Mouse (Mus musculus): Measurements from ENCODE around the gene Bloc1s3. TPM values are rescaled to one million over a fixed set of nuclear protein-coding genes. Genes with fewer than 3 reads are reported as not detected.
"Not testable (repeated sequence)": the region's sequence is repeated elsewhere in the genome, so short reads cannot be mapped to it uniquely, and the experiment has no call there.

The Bloc1s3 gene
- polyA plus RNA-seq, 1 experiment from 2014 or later: 1.4 TPM

DNA sequence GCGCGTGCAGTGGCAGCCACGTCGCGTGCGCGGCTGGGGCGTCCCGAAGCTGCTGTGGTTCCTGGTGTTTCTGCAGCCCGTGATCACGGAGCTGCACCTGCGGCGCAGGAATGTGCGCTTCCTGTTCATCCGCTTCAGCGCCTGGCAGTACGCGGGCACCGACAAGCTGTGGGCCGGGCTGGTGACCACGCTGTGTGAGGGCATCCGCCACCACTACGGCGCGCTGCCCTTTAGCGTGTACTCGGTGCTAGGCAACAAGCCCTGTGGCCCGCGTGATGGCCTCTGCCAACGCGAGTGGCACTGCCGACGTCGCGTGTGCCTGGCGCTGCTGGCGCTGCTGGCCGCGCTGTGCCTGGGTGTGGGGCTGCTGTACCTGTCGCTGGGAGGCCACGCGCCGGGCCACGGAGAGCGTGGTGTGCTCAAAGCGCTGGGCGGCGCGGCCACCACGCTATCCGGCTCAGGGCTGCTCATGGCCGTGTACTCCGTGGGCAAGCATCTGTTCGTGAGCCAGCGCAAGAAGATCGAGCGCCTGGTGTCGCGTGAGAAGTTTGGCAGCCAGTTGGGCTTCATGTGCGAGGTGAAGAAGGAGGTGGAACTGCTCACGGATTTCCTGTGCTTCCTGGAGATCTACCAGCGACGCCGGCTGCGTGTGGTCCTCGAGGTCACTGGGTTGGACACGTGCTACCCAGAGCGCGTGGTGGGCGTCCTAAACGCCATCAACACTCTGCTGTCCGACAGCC is 15.0 kb upstream of the Bloc1s3 start:
- Histone ChIP-seq H3K9ac (ENCODE audit: low read depth, low read length) (0 out of 2 replicates have a peak overlapping the region, but pooled peaks have one; percentile 37), H3K36me3 (ENCODE audit: control insufficient read depth, insufficient read depth, low read length) (no peaks in the 10 kb centered on the region), H3K4me3 (ENCODE audit: low read length) (peak overlapping the region; percentile 46), H3K27ac (ENCODE audit: low read length) (no peak overlapping the region), H3K27me3 (replicated peaks; ENCODE audit: control insufficient read depth, insufficient read depth, low read length) (peaks cover 71% of the 10 kb centered on the region), H3K4me1 (ENCODE audit: control insufficient read depth, insufficient read depth, low read length) (peaks cover 21% of the 10 kb centered on the region), H3K9me3 (ENCODE audit: control insufficient read depth, low read length) (no peaks in the 10 kb centered on the region), H3K4me2 (ENCODE audit: low read depth, low read length) (peak overlapping the region; percentile 77)
- 0 out of 2 replicates have a peak, but pooled peaks have one; percentile 3 for ATAC-seq
- 8% methylated on average over 71 of the region's 72 CpGs for WGBS

GRCm38 (mm10) chr7:19520032-19520431 is 11.9 kb upstream of the Bloc1s3 start:
- peak overlapping the region; percentile 33 for H3K4me3 ChIP-seq (ENCODE audit: low read length)
- WGBS: 9% methylated on average over 23 of the region's 23 CpGs

GRCm38 (mm10) chr7:19517652-19518365 is 9.6 kb upstream of the Bloc1s3 start, which contains the start of gene Nkpd1:
Gene Nkpd1 (plus strand): TSS chr7:19517838.
- Histone ChIP-seq H3K36me3 (ENCODE audit: control insufficient read depth, insufficient read depth, low read length) (no peaks in the 10 kb centered on the region), H3K4me3 (ENCODE audit: low read length) (peak within 1 kb of the TSS; percentile 7; the same call in 1 of the 2 replicates), H3K27ac (ENCODE audit: low read length) (no peak within 1 kb of the TSS), H3K27me3 (replicated peaks; ENCODE audit: control insufficient read depth, insufficient read depth, low read length) (peaks cover 44% of the 10 kb centered on the region), H3K4me1 (ENCODE audit: control insufficient read depth, insufficient read depth, low read length) (peaks cover 12% of the 10 kb centered on the region), H3K4me2 (ENCODE audit: low read depth, low read length) (peak within 1 kb of the TSS; percentile 42), H3K9me3 (ENCODE audit: control insufficient read depth, low read length) (no peaks in the 10 kb centered on the region), H3K9ac (ENCODE audit: low read depth, low read length) (peak within 1 kb of the TSS; percentile 55)
- ATAC-seq: peak; percentile 52
- 4% methylated on average over 22 of the region's 29 CpGs for WGBS

More at GRCm38 (mm10) chr7:19520032-19520431, 11.9 kb upstream of the Bloc1s3 start:
- Histone ChIP-seq H3K9ac (ENCODE audit: low read depth, low read length) (peak overlapping the region; percentile 43), H3K4me1 (ENCODE audit: control insufficient read depth, insufficient read depth, low read length) (peaks cover 30% of the 10 kb centered on the region), H3K4me2 (ENCODE audit: low read depth, low read length) (peak overlapping the region; percentile 33), H3K27ac (ENCODE audit: low read length) (no peak overlapping the region), H3K36me3 (ENCODE audit: control insufficient read depth, insufficient read depth, low read length) (no peaks in the 10 kb centered on the region), H3K9me3 (ENCODE audit: control insufficient read depth, low read length) (no peaks in the 10 kb centered on the region), H3K27me3 (replicated peaks; ENCODE audit: control insufficient read depth, insufficient read depth, low read length) (peaks cover 66% of the 10 kb centered on the region)
- ATAC-seq: no peak

DNA sequence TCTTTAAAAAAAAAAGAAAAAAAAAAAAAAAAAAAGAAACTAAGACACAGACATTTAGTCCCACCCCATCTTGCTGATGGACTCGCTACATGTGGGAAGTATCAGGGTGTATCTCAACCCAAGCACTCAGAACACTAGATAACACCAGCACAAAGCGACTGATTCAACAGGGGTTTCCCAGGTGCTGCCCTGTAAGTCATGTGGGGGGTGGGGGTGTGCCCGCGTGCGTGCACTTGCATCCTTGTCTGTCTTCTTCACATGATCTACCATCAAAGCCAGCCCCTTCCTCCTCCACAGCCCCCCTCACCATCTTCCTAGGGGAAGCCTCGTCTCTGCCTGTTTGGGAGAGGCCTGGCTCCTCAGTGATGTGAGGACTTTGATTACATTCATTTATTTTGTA is 4.2 kb upstream of the Bloc1s3 start:
- H3K27me3 ChIP-seq (replicated peaks; ENCODE audit: control insufficient read depth, insufficient read depth, low read length): no peaks in the 10 kb centered on the region

DNA sequence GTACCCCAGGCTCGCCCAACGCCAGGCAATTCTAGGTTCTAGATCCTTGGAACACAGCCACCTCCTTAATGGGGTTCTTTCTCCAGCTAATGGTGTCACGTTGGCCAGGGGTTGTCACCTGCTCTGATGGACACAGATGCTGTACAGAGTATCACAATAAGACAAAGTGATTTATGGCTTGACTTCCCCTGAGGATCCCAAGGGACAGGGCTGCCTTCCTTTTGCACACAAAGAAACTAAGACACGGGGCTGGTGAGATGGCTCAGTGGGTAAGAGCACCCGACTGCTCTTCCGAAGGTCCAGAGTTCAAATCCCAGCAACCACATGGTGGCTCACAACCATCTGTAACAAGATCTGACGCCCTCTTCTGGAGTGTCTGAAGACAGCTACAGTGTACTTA is 3.8 kb upstream of the Bloc1s3 start:
- not testable (repeated sequence) for H3K27me3 ChIP-seq (replicated peaks; ENCODE audit: control insufficient read depth, insufficient read depth, low read length); H3K9me3 ChIP-seq (ENCODE audit: control insufficient read depth, low read length); H3K27ac ChIP-seq (ENCODE audit: low read length); H3K4me2 ChIP-seq (ENCODE audit: low read depth, low read length); ATAC-seq; H3K4me3 ChIP-seq (ENCODE audit: low read length); H3K9ac ChIP-seq (ENCODE audit: low read depth, low read length); H3K36me3 ChIP-seq (ENCODE audit: control insufficient read depth, insufficient read depth, low read length)
- H3K4me1 ChIP-seq (ENCODE audit: control insufficient read depth, insufficient read depth, low read length): peaks cover 12% of the 10 kb centered on the region
- 86% methylated on average over 6 of the region's 7 CpGs for WGBS

More for the DNA sequence above, 4.2 kb upstream of the Bloc1s3 start:
- WGBS: 80% methylated on average over 6 of the region's 6 CpGs
- no peaks in the 10 kb centered on the region for H3K36me3 ChIP-seq (ENCODE audit: control insufficient read depth, insufficient read depth, low read length)
- no peaks in the 10 kb centered on the region for H3K9me3 ChIP-seq (ENCODE audit: control insufficient read depth, low read length)
- H3K4me1 ChIP-seq (ENCODE audit: control insufficient read depth, insufficient read depth, low read length): peaks cover 11% of the 10 kb centered on the region
- no peak overlapping the region for H3K4me3 ChIP-seq (ENCODE audit: low read length)
- no peak for ATAC-seq
- no peak overlapping the region for H3K27ac ChIP-seq (ENCODE audit: low read length)
- no peak overlapping the region for H3K9ac ChIP-seq (ENCODE audit: low read depth, low read length)
- H3K4me2 ChIP-seq (ENCODE audit: low read depth, low read length): no peak overlapping the region

GRCm38 (mm10) chr7:19509786-19510185 is 1.6 kb upstream of the Bloc1s3 start:
- ATAC-seq: no peak
- Histone ChIP-seq H3K9me3 (ENCODE audit: control insufficient read depth, low read length) (no peaks in the 10 kb centered on the region), H3K4me2 (ENCODE audit: low read depth, low read length) (peak overlapping the region; percentile 56; the same call in 1 of the 2 replicates), H3K4me3 (ENCODE audit: low read length) (peak overlapping the region; percentile 78), H3K9ac (ENCODE audit: low read depth, low read length) (no peak overlapping the region), H3K36me3 (ENCODE audit: control insufficient read depth, insufficient read depth, low read length) (no peaks in the 10 kb centered on the region), H3K27ac (ENCODE audit: low read length) (no peak overlapping the region), H3K27me3 (replicated peaks; ENCODE audit: control insufficient read depth, insufficient read depth, low read length) (no peaks in the 10 kb centered on the region), H3K4me1 (ENCODE audit: control insufficient read depth, insufficient read depth, low read length) (peaks cover 16% of the 10 kb centered on the region)
- 91% methylated on average over 7 of the region's 7 CpGs for WGBS

DNA sequence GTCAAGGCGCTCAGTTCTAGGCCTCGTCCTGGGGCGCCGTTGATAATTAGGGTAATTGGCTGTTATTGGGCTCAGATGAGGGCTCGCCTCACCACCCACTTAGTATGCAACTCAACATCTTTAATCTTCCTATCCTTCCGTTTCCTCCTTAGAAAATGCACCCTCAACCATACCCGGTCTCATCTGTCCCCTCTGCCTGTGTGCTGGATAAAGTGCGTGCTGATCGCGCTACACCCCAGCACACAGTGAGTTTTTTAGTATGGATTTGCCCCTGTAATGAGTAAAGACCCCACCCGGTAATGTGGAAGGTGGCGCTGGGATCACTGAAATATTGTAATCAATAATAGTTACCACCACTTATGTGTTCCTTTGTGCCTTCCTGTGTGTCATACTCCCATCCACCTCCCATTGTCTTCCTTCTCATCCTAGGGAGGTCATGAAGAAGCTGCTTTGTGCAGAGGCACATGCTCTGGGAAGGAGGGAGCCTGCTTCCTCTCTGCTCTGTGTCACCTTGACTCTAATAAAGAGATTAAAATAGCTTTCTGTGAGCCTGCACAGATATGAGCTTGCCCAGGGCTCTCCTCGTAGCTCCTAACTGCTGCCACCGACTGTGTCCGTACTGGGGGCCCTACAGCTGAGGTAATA is 879 bp upstream of the Bloc1s3 start:
- peak overlapping the region; percentile 81 for H3K9ac ChIP-seq (ENCODE audit: low read depth, low read length)
- ATAC-seq: peak; percentile 35

DNA sequence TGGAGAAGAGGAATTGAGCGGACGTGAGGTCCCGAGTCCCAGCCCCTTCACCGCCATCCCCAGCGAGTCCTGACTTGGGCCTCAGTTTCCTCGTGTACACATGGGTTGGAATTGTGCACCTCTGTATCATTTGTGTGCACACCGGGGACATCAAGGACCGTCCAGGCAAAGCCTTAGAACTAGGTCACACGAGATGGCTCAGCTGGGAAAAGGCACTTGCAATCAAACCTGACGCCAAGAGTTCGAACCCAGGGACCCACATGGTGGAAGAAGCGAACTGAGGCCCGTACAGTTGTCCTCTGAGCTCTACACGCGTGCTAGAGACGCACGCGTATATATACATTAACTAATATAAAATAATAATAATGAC is 570 bp downstream of the Bloc1s3 start:
- ATAC-seq: no peak
- Histone ChIP-seq H3K27ac (ENCODE audit: low read length) (no peak overlapping the region; the same call in 1 of the 2 replicates), H3K27me3 (replicated peaks; ENCODE audit: control insufficient read depth, insufficient read depth, low read length) (no peaks in the 10 kb centered on the region), H3K4me1 (ENCODE audit: control insufficient read depth, insufficient read depth, low read length) (peaks cover 17% of the 10 kb centered on the region), H3K4me2 (ENCODE audit: low read depth, low read length) (peak overlapping the region; percentile 97), H3K9me3 (ENCODE audit: control insufficient read depth, low read length) (no peaks in the 10 kb centered on the region), H3K36me3 (ENCODE audit: control insufficient read depth, insufficient read depth, low read length) (no peaks in the 10 kb centered on the region), H3K9ac (ENCODE audit: low read depth, low read length) (peak overlapping the region; percentile 81), H3K4me3 (ENCODE audit: low read length) (peak overlapping the region; percentile 78)
- WGBS: 4% methylated on average over 18 of the region's 18 CpGs

More for the DNA sequence above, 879 bp upstream of the Bloc1s3 start:
- peak overlapping the region; percentile 78 for H3K4me3 ChIP-seq (ENCODE audit: low read length)
- H3K27me3 ChIP-seq (replicated peaks; ENCODE audit: control insufficient read depth, insufficient read depth, low read length): no peaks in the 10 kb centered on the region
- 4% methylated on average over 15 of the region's 15 CpGs for WGBS
- no peaks in the 10 kb centered on the region for H3K36me3 ChIP-seq (ENCODE audit: control insufficient read depth, insufficient read depth, low read length)
- peak overlapping the region; percentile 3 for H3K27ac ChIP-seq (ENCODE audit: low read length)
- peaks cover 16% of the 10 kb centered on the region for H3K4me1 ChIP-seq (ENCODE audit: control insufficient read depth, insufficient read depth, low read length)
- H3K4me2 ChIP-seq (ENCODE audit: low read depth, low read length): peak overlapping the region; percentile 56
- no peaks in the 10 kb centered on the region for H3K9me3 ChIP-seq (ENCODE audit: control insufficient read depth, low read length)

All from intestine, embryonic 16.5 days (tissue).